Mouse (Mus musculus): ENCODE results near the gene Arl6ip1. TPM values are rescaled to one million over a fixed set of nuclear protein-coding genes. Genes with fewer than 3 reads are reported as not detected.

Gene Arl6ip1
- polyA plus RNA-seq, 1 experiment = 120 TPM

DNA sequence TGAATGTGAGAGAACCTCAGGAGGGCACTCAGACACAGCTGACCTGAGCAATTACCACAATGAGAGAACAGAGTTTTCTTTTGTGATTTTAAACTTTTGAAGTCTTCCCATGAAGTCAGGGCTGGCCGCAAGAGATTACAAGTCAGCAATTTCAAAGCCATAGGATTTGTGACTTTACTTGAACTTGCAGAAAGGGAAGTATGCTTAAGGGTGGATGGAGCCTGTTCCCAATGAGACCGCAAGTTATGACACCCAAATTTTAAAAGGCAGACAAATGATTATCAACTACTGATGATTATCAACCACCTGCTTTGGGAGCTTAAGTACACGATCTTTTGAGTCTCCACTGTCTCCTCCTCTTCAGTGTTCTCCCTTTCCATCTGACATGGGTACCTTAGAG, 11.0 kb downstream of the Arl6ip1 start:
- H3K4me2 ChIP-seq (ENCODE audit: low read depth) = no peak overlapping the region
- TF ChIP-seq REST (IDR thresholded peaks at IDR 0.05; ENCODE audit: insufficient read depth, insufficient read length) (no peak), USF1 (IDR thresholded peaks at IDR 0.05; ENCODE audit: low read depth) (no peak), SRF (IDR thresholded peaks at IDR 0.05; ENCODE audit: control insufficient read depth, insufficient read length, low read depth) (no peak), TCF12 (IDR thresholded peaks at IDR 0.05; ENCODE audit: insufficient read depth, poor library complexity, severe bottlenecking) (no peak), POLR2A (IDR thresholded peaks at IDR 0.05; ENCODE audit: insufficient read length, low read depth) (no peak), TCF3 (IDR thresholded peaks at IDR 0.05; ENCODE audit: insufficient read length, low read depth) (no peak), E2F4 (IDR thresholded peaks at IDR 0.05; ENCODE audit: insufficient read depth) (no peak), POLR2AphosphoS2 (IDR thresholded peaks at IDR 0.05; ENCODE audit: insufficient read length, low read depth) (no peak), MAX (IDR thresholded peaks at IDR 0.05; ENCODE audit: low read depth) (no peak), CEBPB (IDR thresholded peaks at IDR 0.05; ENCODE audit: insufficient read depth, poor library complexity, severe bottlenecking) (no peak), MYOG (IDR thresholded peaks at IDR 0.05; ENCODE audit: control insufficient read depth in 1 of 3, insufficient read depth in 1 of 3, insufficient read length in 2 of 3, low read depth in 2 of 3) (no peak), MYOD1 (IDR thresholded peaks at IDR 0.05; ENCODE audit: control insufficient read depth in 1 of 3, insufficient read length in 2 of 3, low read depth in 2 of 3) (no peak)
- H3ac ChIP-seq (ENCODE audit: control insufficient read depth, insufficient read length) = no peak overlapping the region
- H3K79me2 ChIP-seq (ENCODE audit: control insufficient read depth, insufficient read depth) = peaks cover 25% of the 10 kb centered on the region
- H3K4me3 ChIP-seq = no peak overlapping the region
- no peaks in the 10 kb centered on the region for H3K27me3 ChIP-seq (ENCODE audit: control insufficient read depth, insufficient read depth, insufficient read length)
- H3K36me3 ChIP-seq (ENCODE audit: control insufficient read depth, insufficient read depth) = peaks cover 44% of the 10 kb centered on the region

DNA sequence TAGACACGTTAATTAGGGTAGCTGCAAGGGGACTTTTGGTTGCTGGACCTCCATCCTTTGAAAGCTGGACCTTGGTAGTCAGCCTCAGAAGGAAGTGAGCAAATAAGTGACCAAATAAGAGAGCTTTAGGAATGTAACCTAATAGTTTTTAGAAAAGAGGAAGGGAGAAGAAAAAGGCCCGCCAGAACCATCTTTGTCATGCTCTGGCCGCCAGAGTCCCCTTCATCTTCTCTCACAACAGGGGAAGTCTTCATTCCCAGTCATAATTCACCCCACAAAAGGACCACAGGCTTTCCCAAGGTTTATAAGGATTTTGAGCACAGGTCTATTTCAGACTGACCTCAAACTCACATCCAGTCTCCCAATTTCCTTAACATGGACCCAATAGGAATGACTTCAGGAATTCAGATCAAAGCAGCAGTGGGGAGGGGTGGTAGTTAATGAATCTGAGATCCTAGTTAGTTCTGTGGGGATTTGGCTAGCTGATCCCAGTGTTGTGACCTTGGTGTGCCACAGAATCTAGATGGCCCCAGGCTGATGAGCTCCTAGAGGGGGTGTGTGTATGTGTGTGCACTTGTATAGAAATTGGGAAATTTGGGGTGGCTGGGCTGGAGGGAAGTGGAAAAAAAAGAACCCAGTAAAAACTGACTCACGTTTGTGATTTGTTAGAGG, 11.8 kb downstream of the Arl6ip1 start:
- Histone ChIP-seq H3K4me3 (no peak overlapping the region), H3K36me3 (ENCODE audit: control insufficient read depth, insufficient read depth) (peaks cover 50% of the 10 kb centered on the region), H3ac (ENCODE audit: control insufficient read depth, insufficient read length) (no peak overlapping the region), H3K27me3 (ENCODE audit: control insufficient read depth, insufficient read depth, insufficient read length) (no peaks in the 10 kb centered on the region), H3K79me2 (ENCODE audit: control insufficient read depth, insufficient read depth) (peaks cover 32% of the 10 kb centered on the region), H3K4me2 (ENCODE audit: low read depth) (no peak overlapping the region)
- TF ChIP-seq POLR2AphosphoS2 (IDR thresholded peaks at IDR 0.05; ENCODE audit: insufficient read length, low read depth) (no peak), SRF (IDR thresholded peaks at IDR 0.05; ENCODE audit: control insufficient read depth, insufficient read length, low read depth) (no peak), USF1 (IDR thresholded peaks at IDR 0.05; ENCODE audit: low read depth) (no peak), TCF12 (IDR thresholded peaks at IDR 0.05; ENCODE audit: insufficient read depth, poor library complexity, severe bottlenecking) (no peak), MYOD1 (IDR thresholded peaks at IDR 0.05; ENCODE audit: control insufficient read depth in 1 of 3, insufficient read length in 2 of 3, low read depth in 2 of 3) (no peak), POLR2A (IDR thresholded peaks at IDR 0.05; ENCODE audit: insufficient read length, low read depth) (no peak), MAX (IDR thresholded peaks at IDR 0.05; ENCODE audit: low read depth) (no peak), REST (IDR thresholded peaks at IDR 0.05; ENCODE audit: insufficient read depth, insufficient read length) (no peak), MYOG (IDR thresholded peaks at IDR 0.05; ENCODE audit: control insufficient read depth in 1 of 3, insufficient read depth in 1 of 3, insufficient read length in 2 of 3, low read depth in 2 of 3) (no peak), E2F4 (IDR thresholded peaks at IDR 0.05; ENCODE audit: insufficient read depth) (no peak), CEBPB (IDR thresholded peaks at IDR 0.05; ENCODE audit: insufficient read depth, poor library complexity, severe bottlenecking) (no peak), TCF3 (IDR thresholded peaks at IDR 0.05; ENCODE audit: insufficient read length, low read depth) (no peak)

GRCm38 (mm10) chr7:118116787-118117538, 12.5 kb downstream of the Arl6ip1 start:
- peaks cover 39% of the 10 kb centered on the region for H3K79me2 ChIP-seq (ENCODE audit: control insufficient read depth, insufficient read depth)
- peaks cover 56% of the 10 kb centered on the region for H3K36me3 ChIP-seq (ENCODE audit: control insufficient read depth, insufficient read depth)
- peak overlapping the region; percentile 99 for H3K4me3 ChIP-seq
- H3K4me2 ChIP-seq (ENCODE audit: low read depth) = no peak overlapping the region
- no peaks in the 10 kb centered on the region for H3K27me3 ChIP-seq (ENCODE audit: control insufficient read depth, insufficient read depth, insufficient read length)
- TF ChIP-seq MYOG (IDR thresholded peaks at IDR 0.05; ENCODE audit: control insufficient read depth in 1 of 3, insufficient read depth in 1 of 3, insufficient read length in 2 of 3, low read depth in 2 of 3) = no peak
- TF ChIP-seq POLR2AphosphoS2 (IDR thresholded peaks at IDR 0.05; ENCODE audit: insufficient read length, low read depth) = no peak
- TF ChIP-seq POLR2A (IDR thresholded peaks at IDR 0.05; ENCODE audit: insufficient read length, low read depth) = no peak
- no peak for TF ChIP-seq MAX (IDR thresholded peaks at IDR 0.05; ENCODE audit: low read depth)
- no peak for TF ChIP-seq USF1 (IDR thresholded peaks at IDR 0.05; ENCODE audit: low read depth)
- no peak for TF ChIP-seq TCF3 (IDR thresholded peaks at IDR 0.05; ENCODE audit: insufficient read length, low read depth)
- no peak for TF ChIP-seq E2F4 (IDR thresholded peaks at IDR 0.05; ENCODE audit: insufficient read depth)
- no peak for TF ChIP-seq REST (IDR thresholded peaks at IDR 0.05; ENCODE audit: insufficient read depth, insufficient read length)
- TF ChIP-seq CEBPB (IDR thresholded peaks at IDR 0.05; ENCODE audit: insufficient read depth, poor library complexity, severe bottlenecking) = no peak
- TF ChIP-seq MYOD1 (IDR thresholded peaks at IDR 0.05; ENCODE audit: control insufficient read depth in 1 of 3, insufficient read length in 2 of 3, low read depth in 2 of 3) = no peak
- no peak for TF ChIP-seq TCF12 (IDR thresholded peaks at IDR 0.05; ENCODE audit: insufficient read depth, poor library complexity, severe bottlenecking)
- TF ChIP-seq SRF (IDR thresholded peaks at IDR 0.05; ENCODE audit: control insufficient read depth, insufficient read length, low read depth) = no peak
- H3ac ChIP-seq (ENCODE audit: control insufficient read depth, insufficient read length) = peak overlapping the region; percentile 65

GRCm38 (mm10) chr7:118115877-118116568, 13.4 kb downstream of the Arl6ip1 start, which contains the start of gene Rps15a:
TSS of gene Rps15a (minus strand) at chr7:118116188.
- peaks cover 63% of the 10 kb centered on the region for H3K36me3 ChIP-seq (ENCODE audit: control insufficient read depth, insufficient read depth)
- H3K4me2 ChIP-seq (ENCODE audit: low read depth) = peak within 1 kb of the TSS; percentile 96
- peak within 1 kb of the TSS; percentile 65 for H3ac ChIP-seq (ENCODE audit: control insufficient read depth, insufficient read length)
- no peak for TF ChIP-seq MYOG (IDR thresholded peaks at IDR 0.05; ENCODE audit: control insufficient read depth in 1 of 3, insufficient read depth in 1 of 3, insufficient read length in 2 of 3, low read depth in 2 of 3)
- no peak for TF ChIP-seq TCF3 (IDR thresholded peaks at IDR 0.05; ENCODE audit: insufficient read length, low read depth)
- TF ChIP-seq POLR2A (IDR thresholded peaks at IDR 0.05; ENCODE audit: insufficient read length, low read depth) = peak; percentile 93
- TF ChIP-seq POLR2AphosphoS2 (IDR thresholded peaks at IDR 0.05; ENCODE audit: insufficient read length, low read depth) = peak; percentile 94
- no peaks in the 10 kb centered on the region for H3K27me3 ChIP-seq (ENCODE audit: control insufficient read depth, insufficient read depth, insufficient read length)
- peaks cover 49% of the 10 kb centered on the region for H3K79me2 ChIP-seq (ENCODE audit: control insufficient read depth, insufficient read depth)
- H3K4me3 ChIP-seq = peak within 1 kb of the TSS; percentile 99

Measured in myocyte (in vitro differentiated cells).